Mouse (Mus musculus) limb, embryonic 14.5 days (tissue): ENCODE data around the gene Olfr747. TPM values are rescaled to one million over a fixed set of nuclear protein-coding genes. Genes with fewer than 3 reads are reported as not detected.
"Not testable (repeated sequence)": the region's sequence is repeated elsewhere in the genome, so short reads cannot be mapped to it uniquely, and the experiment has no call there.

Experiments
- ATAC-seq: fragments of 200-750 bp; cut with Nextera tagmentation; 2 replicates; pipeline ENCODE4 v1.8.0; 2017; ENCODE audit warnings: low read depth, moderate number of reproducible peaks, moderate TSS enrichment; ENCODE audit not compliant: low FRiP score
- DNase-seq: peaks from one replicate; pipeline ENCODE4 v3.0.0-alpha.2; 2015; ENCODE audit warnings: low spot score
- H3K27ac ChIP-seq: fragments of 300-500 bp; sonication (generic); replicated peaks from 2 replicates; pipeline ENCODE4 v1.5.1; 2014; ENCODE audit warnings: low read depth, mild to moderate bottlenecking, low read length, moderate library complexity, mixed read lengths
- H3K27me3 ChIP-seq: fragments of 300-500 bp; sonication (generic); 2 replicates; pipeline ENCODE4 v1.6.1; 2014; ENCODE audit warnings: low read length, mixed read lengths; ENCODE audit not compliant: control insufficient read depth, insufficient read depth
- H3K36me3 ChIP-seq: fragments of 300-500 bp; sonication (generic); 2 replicates; pipeline ENCODE4 v1.6.1; 2014; ENCODE audit warnings: mild to moderate bottlenecking, low read length, moderate library complexity, mixed read lengths; ENCODE audit not compliant: control insufficient read depth, insufficient read depth
- H3K4me1 ChIP-seq: fragments of 300-500 bp; sonication (generic); 2 replicates; pipeline ENCODE4 v1.6.1; 2014; ENCODE audit warnings: antibody characterized with exemption, low read length, mixed read lengths; ENCODE audit not compliant: control insufficient read depth, insufficient read depth
- H3K4me2 ChIP-seq: fragments of 300-500 bp; sonication (generic); replicated peaks from 2 replicates; pipeline ENCODE4 v1.6.1; 2014; ENCODE audit warnings: low read depth, mild to moderate bottlenecking, low read length, moderate library complexity; ENCODE audit not compliant: severe bottlenecking
- H3K4me3 ChIP-seq: fragments of 300-500 bp; sonication (generic); replicated peaks from 2 replicates; pipeline ENCODE4 v1.5.1; 2014; ENCODE audit warnings: low read length
- H3K9ac ChIP-seq: fragments of 300-500 bp; sonication (generic); 2 replicates; pipeline ENCODE4 v1.6.1; 2014; ENCODE audit warnings: mild to moderate bottlenecking, low read depth, low read length, moderate library complexity; ENCODE audit not compliant: severe bottlenecking
- H3K9me3 ChIP-seq: fragments of 300-500 bp; sonication (generic); 2 replicates; pipeline ENCODE4 v1.6.1; 2016; ENCODE audit warnings: low read length; ENCODE audit not compliant: control insufficient read depth
- POLR2A ChIP-seq: fragments of 200-500 bp; IDR thresholded peaks from 2 replicates; pipeline ENCODE4 v1.8.0; 2012; ENCODE audit warnings: inconsistent platforms, mild to moderate bottlenecking, moderate library complexity, borderline replicate concordance; ENCODE audit not compliant: insufficient read depth, insufficient read length; ENCODE audit errors: extremely low read depth
- whole genome bisulfite sequencing: fragments of 180-500 bp; shearing (Covaris S2); extraction: QIAGEN DNeasy Blood & Tissue Kit; methylation state at CpG from one replicate; pipeline ENCODE4 v1.1.7; 2014; 5-methylcytosine and 5-hydroxymethylcytosine counted together
- polyA plus RNA-seq, 2 experiments: library from polyadenylated mRNA; depleted of rRNA in 1 of 2; stranded (reverse) in 1 of 2; unstranded in 1 of 2; fragments of >200 nt; fragmentation: Nextera tagmentation in 1 of 2; extraction: Ambion mirVana in 1 of 2; gene quantifications; 2 replicates each; pipeline versions ENCODE4 v1.2.1 to v1.2.3; 2012 to 2014

The Olfr747 gene
- not detected in 2 replicates for polyA plus RNA-seq (2012; rRNA removed)
- polyA plus RNA-seq (2014; fragmentation: Nextera tagmentation; extraction: Ambion mirVana), result not detected in 2 replicates

- WGBS, result 82% methylated on average over 3 of the region's 3 CpGs
- Histone ChIP-seq H3K4me1 (no peaks in the 10 kb centered on the region), H3K27ac (no peak within 1 kb of the TSS), H3K36me3 (no peaks in the 10 kb centered on the region), H3K4me2 (no peak within 1 kb of the TSS), H3K9ac (no peak within 1 kb of the TSS), H3K4me3 (no peak within 1 kb of the TSS), H3K27me3 (no peaks in the 10 kb centered on the region), H3K9me3 (no peaks in the 10 kb centered on the region)
- DNase-seq (no peak), ATAC-seq (no peak)
- no peak for TF ChIP-seq POLR2A
These were observed at the start of gene Olfr747 for GRCm38 (mm10) chr14:50693106-50693505. Gene Olfr747, minus strand, starts transcription at chr14:50693206.

GRCm38 (mm10) chr14:50741584-50741983 is 48.6 kb upstream of the Olfr747 start:
- no peak for TF ChIP-seq POLR2A
- H3K4me3 ChIP-seq, result no peak overlapping the region
- H3K36me3 ChIP-seq, result no peaks in the 10 kb centered on the region
- no peak overlapping the region for H3K4me2 ChIP-seq
- WGBS, result 74% methylated on average over 2 of the region's 2 CpGs
- no peak overlapping the region for H3K27ac ChIP-seq
- ATAC-seq (no peak), DNase-seq (no peak)
- H3K4me1 ChIP-seq, result no peaks in the 10 kb centered on the region
- no peak overlapping the region for H3K9ac ChIP-seq
- H3K9me3 ChIP-seq, result no peaks in the 10 kb centered on the region
- H3K27me3 ChIP-seq, result no peaks in the 10 kb centered on the region

GRCm38 (mm10) chr14:50740334-50740733 is 47.3 kb upstream of the Olfr747 start:
- no peak for DNase-seq
- no peaks in the 10 kb centered on the region for H3K27me3 ChIP-seq
- 57% methylated on average over 2 of the region's 2 CpGs for WGBS

GRCm38 (mm10) chr14:50722371-50722770 is 29.4 kb upstream of the Olfr747 start:
- not testable (repeated sequence) for H3K4me1 ChIP-seq, H3K36me3 ChIP-seq, H3K27ac ChIP-seq, H3K9ac ChIP-seq, H3K27me3 ChIP-seq, DNase-seq, H3K9me3 ChIP-seq, ATAC-seq, H3K4me2 ChIP-seq, H3K4me3 ChIP-seq
- WGBS, result 92% methylated on average over 3 of the region's 4 CpGs

More at GRCm38 (mm10) chr14:50740334-50740733, 47.3 kb upstream of the Olfr747 start:
- H3K9ac ChIP-seq, result no peak overlapping the region
- no peak for ATAC-seq
- no peak overlapping the region for H3K4me3 ChIP-seq
- H3K4me1 ChIP-seq, result no peaks in the 10 kb centered on the region
- no peak overlapping the region for H3K4me2 ChIP-seq
- TF ChIP-seq POLR2A, result no peak
- no peak overlapping the region for H3K27ac ChIP-seq
- H3K36me3 ChIP-seq, result no peaks in the 10 kb centered on the region
- H3K9me3 ChIP-seq, result no peaks in the 10 kb centered on the region

GRCm38 (mm10) chr14:50719875-50720274 is 26.9 kb upstream of the Olfr747 start:
- H3K4me3 ChIP-seq, H3K9me3 ChIP-seq, H3K9ac ChIP-seq, H3K36me3 ChIP-seq, H3K4me2 ChIP-seq, ATAC-seq, H3K4me1 ChIP-seq, DNase-seq, H3K27ac ChIP-seq, H3K27me3 ChIP-seq: not testable (repeated sequence)
- 90% methylated on average over 15 of the region's 15 CpGs for WGBS

- Histone ChIP-seq H3K4me2 (no peak within 1 kb of the TSS), H3K36me3 (no peaks in the 10 kb centered on the region), H3K4me3 (no peak within 1 kb of the TSS), H3K27ac (no peak within 1 kb of the TSS), H3K27me3 (no peaks in the 10 kb centered on the region), H3K4me1 (no peaks in the 10 kb centered on the region), H3K9ac (no peak within 1 kb of the TSS), H3K9me3 (no peaks in the 10 kb centered on the region)
- DNase-seq (no peak), ATAC-seq (no peak)
- no peak for TF ChIP-seq POLR2A
- WGBS, result 78% methylated on average over 1 of the region's 1 CpGs
These were observed 14.1 kb upstream of the Olfr747 start, which contains the start of gene Olfr748 for GRCm38 (mm10) chr14:50707073-50707472. Gene Olfr748, plus strand, starts transcription at chr14:50707373.
